Mouse (Mus musculus): ENCODE data around the gene Sct.

GRCm38 (mm10) chr7:141292583-141293388 is 13.9 kb upstream of the Sct start:
- TF ChIP-seq CTCF (IDR thresholded peaks at IDR 0.05; ENCODE audit: control insufficient read depth, insufficient read depth, low read length) (no peak), POLR2A (IDR thresholded peaks at IDR 0.05; ENCODE audit: borderline replicate concordance, control insufficient read depth, low read depth, low read length) (no peak)

Measured in bone marrow, adult 2 months (tissue).